Mouse (Mus musculus) midbrain, embryonic 15.5 days (tissue): ENCODE measurements around the gene Misp. TPM values are rescaled to one million over a fixed set of nuclear protein-coding genes. Genes with fewer than 3 reads are reported as not detected.

Experiments
- ATAC-seq: fragments of 200-750 bp; cut with Nextera tagmentation; replicated peaks from 2 replicates; pipeline ENCODE4 v1.8.0; 2017; ENCODE audit warnings: moderate TSS enrichment
- H3K27ac ChIP-seq: fragments of 300-500 bp; sonication (generic); 2 replicates; pipeline ENCODE4 v1.5.1; 2015; ENCODE audit warnings: mild to moderate bottlenecking, inconsistent platforms
- H3K27me3 ChIP-seq: fragments of 300-500 bp; sonication (generic); replicated peaks from 2 replicates; pipeline ENCODE4 v1.6.1; 2015; ENCODE audit warnings: inconsistent platforms
- H3K36me3 ChIP-seq: fragments of 300-500 bp; sonication (generic); replicated peaks from 2 replicates; pipeline ENCODE4 v1.6.1; 2015; ENCODE audit warnings: inconsistent platforms
- H3K4me1 ChIP-seq: fragments of 300-500 bp; sonication (generic); 2 replicates; pipeline ENCODE4 v1.6.1; 2015; ENCODE audit warnings: inconsistent platforms
- H3K4me2 ChIP-seq: fragments of 300-500 bp; sonication (generic); 2 replicates; pipeline ENCODE4 v1.6.1; 2015; ENCODE audit warnings: inconsistent platforms, mild to moderate bottlenecking, moderate library complexity
- H3K4me3 ChIP-seq: fragments of 300-500 bp; sonication (generic); 2 replicates; pipeline ENCODE4 v1.5.1; 2015; ENCODE audit warnings: mild to moderate bottlenecking, inconsistent platforms
- H3K9ac ChIP-seq: fragments of 300-500 bp; sonication (generic); 2 replicates; pipeline ENCODE4 v1.6.1; 2015; ENCODE audit warnings: mild to moderate bottlenecking, inconsistent platforms
- H3K9me3 ChIP-seq: fragments of 300-500 bp; sonication (generic); 2 replicates; pipeline ENCODE4 v1.6.1; 2016; ENCODE audit warnings: inconsistent platforms
- WGBS: fragments of 180-500 bp; shearing (Covaris S2); methylation state at CpG from one replicate; pipeline ENCODE4 v1.1.7; 2015; ENCODE audit warnings: mixed read lengths; 5-methylcytosine and 5-hydroxymethylcytosine counted together
- polyA plus RNA-seq: library from polyadenylated mRNA; unstranded; fragments of >200 nt; fragmentation: Nextera tagmentation; extraction: Ambion mirVana; gene quantifications from 2 replicates; pipeline ENCODE4 v1.2.1, GENCODE M21; 2015

Misp gene
- polyA plus RNA-seq, 1 experiment from 2014 or later: 0.85 TPM

DNA sequence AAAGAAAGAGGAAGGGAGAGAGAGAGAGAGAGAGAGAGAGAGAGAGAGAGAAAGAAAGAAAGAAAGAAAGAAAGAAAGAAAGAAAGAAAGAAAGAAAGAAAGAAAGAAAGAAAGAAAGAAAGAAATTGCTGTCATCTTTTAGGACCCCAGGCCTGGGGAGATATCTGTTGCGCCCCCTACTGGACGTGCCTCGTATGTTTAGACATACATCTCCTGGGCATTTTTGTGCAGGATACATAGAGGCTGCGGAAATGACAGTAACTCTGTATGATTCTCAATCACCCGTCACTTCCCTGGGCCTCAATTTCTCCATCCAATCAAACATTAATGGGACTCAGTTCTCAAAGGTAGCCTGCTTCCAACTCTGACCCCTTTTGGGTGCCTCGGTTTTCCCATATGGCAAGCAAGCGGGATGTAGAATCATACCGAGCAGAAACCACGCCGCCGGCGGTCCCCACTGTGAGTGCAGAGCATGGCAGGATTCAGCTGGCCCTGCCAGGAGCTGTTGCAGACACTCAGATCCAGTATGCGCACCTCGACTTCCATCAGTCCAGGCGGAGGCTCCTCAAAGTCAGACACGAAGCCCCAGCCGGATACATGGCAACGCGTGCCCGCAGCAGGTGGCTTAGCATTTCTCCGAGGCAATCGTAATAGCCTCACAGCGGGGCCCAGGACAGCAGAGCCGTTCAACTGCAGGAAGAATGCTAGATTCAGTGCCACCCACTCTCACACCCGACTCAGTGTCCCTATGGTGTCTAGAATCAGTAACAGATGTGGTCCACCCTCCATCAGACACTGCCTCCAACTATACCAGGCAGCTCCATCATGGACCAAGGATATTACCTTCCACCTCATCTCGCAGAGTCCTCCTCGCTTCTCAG is 36.6 kb upstream of the Misp start:
- Histone ChIP-seq H3K27ac (no peak overlapping the region), H3K4me1 (peaks cover 10% of the 10 kb centered on the region), H3K27me3 (peaks cover 18% of the 10 kb centered on the region), H3K9ac (no peak overlapping the region), H3K9me3 (no peaks in the 10 kb centered on the region), H3K4me3 (no peak overlapping the region), H3K36me3 (no peaks in the 10 kb centered on the region), H3K4me2 (no peak overlapping the region)
- WGBS: 37% methylated on average over 27 of the region's 27 CpGs
- ATAC-seq: no peak

DNA sequence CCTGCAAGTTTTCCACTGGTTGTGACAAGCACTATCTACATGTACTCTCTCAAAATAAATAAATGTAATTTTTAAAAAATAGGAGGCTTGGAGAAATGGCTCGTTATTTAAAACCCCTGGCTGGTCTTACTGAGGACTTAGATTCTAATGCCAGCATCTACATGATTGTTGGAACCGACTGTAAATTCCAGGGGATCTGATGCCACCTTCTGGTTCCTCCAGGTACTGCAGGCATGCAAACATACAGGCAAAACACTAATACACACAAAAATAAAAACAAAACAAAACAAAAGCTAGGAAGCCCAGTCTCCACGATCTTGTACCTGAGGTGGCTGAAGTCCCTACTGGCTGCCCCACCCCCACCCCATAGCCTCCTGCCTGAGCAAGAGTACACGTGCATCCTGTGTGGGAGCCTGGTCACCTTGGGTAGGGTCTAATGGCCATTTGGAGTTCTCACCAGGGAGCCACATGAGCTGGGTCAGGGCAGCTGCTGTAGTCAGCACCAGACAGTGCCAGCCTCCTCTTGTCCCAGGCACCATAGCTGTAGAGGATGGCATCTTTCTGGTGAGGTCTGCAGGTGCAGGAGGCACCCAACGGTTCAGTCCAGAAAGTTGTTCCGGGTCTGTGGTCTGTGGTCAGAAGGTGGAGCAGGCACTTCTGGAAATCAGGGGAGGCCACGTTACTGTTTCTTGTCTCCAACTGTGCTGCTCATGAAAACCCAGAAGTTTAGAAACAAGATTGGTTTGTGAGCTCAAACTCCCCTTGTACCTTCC is 32.2 kb upstream of the Misp start:
- Histone ChIP-seq H3K27ac (no peak overlapping the region), H3K27me3 (0 out of 2 replicates have a peak, but pooled peaks cover 2% of the 10 kb centered on the region), H3K4me3 (no peak overlapping the region), H3K36me3 (no peaks in the 10 kb centered on the region), H3K4me1 (0 out of 2 replicates have a peak, but pooled peaks cover 4% of the 10 kb centered on the region), H3K4me2 (no peak overlapping the region), H3K9me3 (no peaks in the 10 kb centered on the region), H3K9ac (no peak overlapping the region)
- 33% methylated on average over 7 of the region's 7 CpGs for WGBS
- no peak; the same call in 1 of the 2 replicates for ATAC-seq

DNA sequence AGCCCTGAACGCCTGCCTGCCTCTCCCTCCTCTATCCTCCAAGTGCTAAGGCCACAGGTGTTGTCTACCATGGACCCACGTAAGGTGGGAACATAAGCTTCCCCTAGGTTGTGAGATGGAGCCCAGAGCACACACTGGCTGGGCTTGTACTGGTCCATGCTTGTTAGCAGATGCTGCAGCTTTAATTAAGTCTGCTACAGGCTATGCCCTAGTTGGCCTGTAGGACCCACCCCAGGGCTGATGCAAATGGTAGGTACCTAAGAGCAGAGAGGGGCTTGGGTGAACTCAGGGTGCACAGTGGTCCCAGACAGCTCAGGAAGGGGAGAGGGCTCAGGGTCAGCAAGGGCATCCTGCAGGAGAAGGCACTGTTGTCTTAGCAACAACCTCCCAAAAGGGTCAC is 31.2 kb upstream of the Misp start:
- 54% methylated on average over 2 of the region's 2 CpGs for WGBS

DNA sequence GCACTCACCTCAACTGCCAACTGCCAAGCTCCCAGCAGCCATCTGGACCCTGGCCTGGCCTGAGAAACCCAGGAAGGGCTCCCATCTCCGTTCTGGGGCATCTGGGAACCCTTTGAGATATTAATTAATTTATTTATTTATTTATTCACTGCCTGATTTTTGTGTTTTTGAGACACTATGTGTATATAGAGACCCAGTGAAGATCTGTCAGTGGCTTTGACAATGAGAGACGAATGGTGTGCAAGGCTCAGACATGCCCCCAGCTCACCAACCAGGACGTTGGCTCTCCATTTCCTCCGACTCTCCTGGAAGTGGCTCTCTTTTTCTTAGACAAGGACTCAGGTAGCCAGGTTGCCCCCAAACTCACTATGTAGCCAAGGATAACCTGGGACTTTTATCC is 29.9 kb upstream of the Misp start, which contains the start of gene Prss57:
Prss57 (minus strand) TSS at position 101 of the 400 bp plus-strand sequence.
- ATAC-seq: no peak
- no peak within 1 kb of the TSS for H3K27ac ChIP-seq
- WGBS: 86% methylated on average over 4 of the region's 4 CpGs

More for the DNA sequence above, 31.2 kb upstream of the Misp start:
- H3K27me3 ChIP-seq: 0 out of 2 replicates have a peak, but pooled peaks cover 2% of the 10 kb centered on the region
- ATAC-seq: no peak
- no peaks in the 10 kb centered on the region for H3K9me3 ChIP-seq
- H3K9ac ChIP-seq: no peak overlapping the region
- no peak overlapping the region for H3K27ac ChIP-seq
- H3K4me3 ChIP-seq: no peak overlapping the region
- H3K4me1 ChIP-seq: peaks cover 8% of the 10 kb centered on the region; the same call in 1 of the 2 replicates
- no peaks in the 10 kb centered on the region for H3K36me3 ChIP-seq
- H3K4me2 ChIP-seq: no peak overlapping the region

DNA sequence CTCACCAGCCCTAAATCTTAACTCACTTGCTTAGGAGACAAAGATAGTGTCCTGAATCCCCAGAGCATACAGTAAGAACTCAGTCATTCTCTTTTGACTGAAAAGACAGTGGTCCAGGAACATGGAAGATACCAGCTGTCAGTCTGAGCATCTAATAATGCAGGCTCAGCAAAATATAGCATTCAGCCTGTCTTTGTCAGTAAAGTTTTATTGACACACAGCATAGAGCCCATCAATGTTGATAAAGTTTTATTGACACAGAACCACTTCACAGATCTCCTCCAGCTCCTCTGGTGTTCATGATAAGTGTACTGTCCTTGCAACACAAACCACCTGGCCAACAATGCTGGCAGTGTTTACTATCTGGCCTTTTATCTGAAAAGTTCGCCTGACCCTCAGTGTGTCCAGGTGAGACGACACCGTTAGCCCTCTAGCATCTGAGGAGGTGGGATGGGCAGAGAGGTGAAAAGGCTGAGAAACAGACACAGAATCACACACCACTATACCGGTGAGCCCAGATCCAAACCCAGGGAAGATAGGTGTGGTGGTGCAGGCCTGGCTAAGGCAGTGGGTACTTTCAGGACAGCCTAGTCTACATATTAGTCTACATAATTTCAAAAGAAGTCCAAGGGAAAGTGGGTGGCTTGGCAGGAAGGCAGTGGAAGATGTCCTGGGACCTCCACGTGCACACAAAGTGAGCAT is 28.3 kb upstream of the Misp start:
- Histone ChIP-seq H3K4me2 (0 out of 2 replicates have a peak overlapping the region, but pooled peaks have one; percentile 88), H3K9ac (no peak overlapping the region)
- 82% methylated on average over 5 of the region's 5 CpGs for WGBS

More for the DNA sequence above, 29.9 kb upstream of the Misp start, which contains the start of gene Prss57:
- Histone ChIP-seq H3K9me3 (no peaks in the 10 kb centered on the region), H3K4me2 (no peak within 1 kb of the TSS), H3K4me1 (peaks cover 20% of the 10 kb centered on the region), H3K4me3 (no peak within 1 kb of the TSS), H3K27me3 (0 out of 2 replicates have a peak, but pooled peaks cover 2% of the 10 kb centered on the region), H3K9ac (no peak within 1 kb of the TSS), H3K36me3 (no peaks in the 10 kb centered on the region)

DNA sequence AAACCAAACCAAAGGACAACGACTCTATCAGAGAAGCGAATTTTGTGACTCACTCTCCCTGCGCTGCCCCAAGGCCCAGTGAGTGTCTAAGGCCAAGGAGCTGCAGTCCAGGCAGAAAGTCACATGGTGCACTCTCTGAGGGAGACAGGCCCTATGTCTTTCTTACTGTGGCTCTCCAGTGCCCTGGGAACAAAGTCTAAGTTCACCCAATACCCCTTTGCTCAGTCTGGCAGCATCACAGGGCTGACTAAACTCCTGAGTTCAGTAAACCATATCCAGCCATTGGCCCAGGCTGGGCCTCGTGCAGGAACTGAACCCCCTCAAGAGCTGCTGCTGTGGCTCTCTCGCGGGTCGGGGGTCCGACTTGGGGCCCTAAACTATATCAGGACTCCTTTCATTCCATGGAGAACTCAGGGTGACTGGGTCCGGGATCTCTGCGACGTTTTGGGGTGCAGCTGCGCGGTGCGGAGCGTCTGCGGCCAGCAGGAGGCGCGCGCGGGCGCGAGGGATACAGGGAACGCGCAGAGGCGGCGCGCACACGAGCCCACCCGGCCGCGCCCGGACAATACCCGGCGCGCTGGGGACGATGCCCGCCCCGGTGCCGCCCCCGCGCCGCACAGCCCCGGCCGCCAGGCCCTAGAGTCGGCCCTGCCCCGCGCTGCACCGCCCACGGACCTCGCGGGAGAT is 27.6 kb upstream of the Misp start, which contains the start of gene Palm:
Palm (plus strand) TSS at position 522 of the 687 bp plus-strand sequence.
- no peaks in the 10 kb centered on the region for H3K27me3 ChIP-seq
- peak; percentile 70 for ATAC-seq
- WGBS: 7% methylated on average over 40 of the region's 51 CpGs
- no peaks in the 10 kb centered on the region for H3K9me3 ChIP-seq
- H3K4me2 ChIP-seq: peak within 1 kb of the TSS; percentile 88
- peak within 1 kb of the TSS; percentile 92 for H3K27ac ChIP-seq
- peak within 1 kb of the TSS; percentile 92 for H3K4me3 ChIP-seq
- H3K9ac ChIP-seq: peak within 1 kb of the TSS; percentile 94
- H3K36me3 ChIP-seq: no peaks in the 10 kb centered on the region
- peaks cover 40% of the 10 kb centered on the region for H3K4me1 ChIP-seq

More for the DNA sequence above, 28.3 kb upstream of the Misp start:
- Histone ChIP-seq H3K4me3 (no peak overlapping the region), H3K27me3 (no peaks in the 10 kb centered on the region), H3K9me3 (no peaks in the 10 kb centered on the region), H3K36me3 (no peaks in the 10 kb centered on the region), H3K4me1 (peaks cover 35% of the 10 kb centered on the region), H3K27ac (no peak overlapping the region)
- ATAC-seq: no peak

DNA sequence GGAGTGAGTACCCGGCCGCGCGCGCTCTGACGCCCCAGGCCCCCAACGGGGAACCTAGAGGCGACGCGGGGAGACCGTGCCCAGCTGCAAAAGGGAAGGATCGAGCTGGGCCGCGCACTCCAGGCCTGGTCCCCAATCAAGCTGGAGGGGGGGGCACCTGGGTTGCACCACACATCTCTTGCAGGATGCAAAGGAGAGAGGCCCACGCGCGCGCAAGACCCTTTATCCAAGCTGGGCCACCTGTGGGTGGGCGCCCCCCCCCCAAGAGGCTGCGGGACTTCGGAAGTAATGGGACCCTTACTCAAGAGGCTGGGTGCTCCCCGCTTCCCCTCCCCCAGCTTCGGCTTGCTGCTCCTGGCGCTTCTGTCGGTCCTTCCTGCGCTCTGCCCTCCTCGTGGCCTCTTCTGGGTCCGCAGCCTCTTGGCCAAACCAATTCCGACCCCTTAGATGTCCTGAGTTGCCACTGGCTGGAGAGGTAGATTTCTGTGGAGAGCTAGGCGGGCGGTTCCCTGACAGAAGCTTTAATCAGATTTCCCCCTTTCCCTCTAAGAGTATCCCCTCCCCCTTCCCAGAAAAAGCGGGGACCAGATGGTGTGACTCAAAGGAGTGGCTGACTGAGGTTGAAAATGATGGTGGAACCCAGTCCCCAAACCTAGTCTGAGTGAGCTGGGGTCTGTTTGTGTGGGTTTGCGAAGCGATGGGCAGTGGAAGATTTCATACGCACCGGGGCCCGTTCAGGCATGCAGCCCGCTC is 26.9 kb upstream of the Misp start:
- Histone ChIP-seq H3K36me3 (no peaks in the 10 kb centered on the region), H3K27me3 (no peaks in the 10 kb centered on the region), H3K27ac (peak overlapping the region; percentile 92), H3K4me3 (peak overlapping the region; percentile 92), H3K4me1 (peaks cover 45% of the 10 kb centered on the region), H3K9me3 (no peaks in the 10 kb centered on the region), H3K9ac (peak overlapping the region; percentile 94), H3K4me2 (peak overlapping the region; percentile 88)
- ATAC-seq: peak; percentile 25
- WGBS: under 1% methylated on average over 37 of the region's 38 CpGs

DNA sequence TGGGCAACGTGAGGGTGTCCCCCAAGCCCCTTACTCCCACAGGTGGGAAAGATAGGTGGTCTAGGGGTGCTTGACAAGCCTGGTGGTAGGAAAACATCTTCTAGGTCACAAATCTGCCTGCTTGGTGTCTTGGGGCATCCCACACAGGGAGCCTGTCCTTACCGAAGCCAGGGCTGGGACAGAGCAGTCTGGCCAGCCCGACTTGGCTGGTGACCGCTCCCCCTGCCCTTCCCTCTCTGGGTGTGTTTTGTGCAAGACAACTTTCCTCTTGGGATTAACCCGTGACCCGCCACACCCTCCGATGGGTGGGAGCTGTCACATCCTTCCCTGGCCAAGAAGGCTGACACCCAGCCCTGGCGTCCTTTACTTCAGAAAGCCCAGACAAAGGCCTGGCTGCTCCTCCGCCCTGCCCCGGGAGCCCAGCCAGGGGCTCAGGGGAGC is 26.3 kb upstream of the Misp start:
- H3K4me1 ChIP-seq: peaks cover 48% of the 10 kb centered on the region
- peak overlapping the region; percentile 92 for H3K4me3 ChIP-seq
- H3K4me2 ChIP-seq: peak overlapping the region; percentile 88
- no peaks in the 10 kb centered on the region for H3K9me3 ChIP-seq
- under 1% methylated on average over 10 of the region's 10 CpGs for WGBS
- H3K9ac ChIP-seq: peak overlapping the region; percentile 94
- H3K27ac ChIP-seq: peak overlapping the region; percentile 92
- ATAC-seq: peak; percentile 16
- H3K36me3 ChIP-seq: no peaks in the 10 kb centered on the region
- H3K27me3 ChIP-seq: no peaks in the 10 kb centered on the region

DNA sequence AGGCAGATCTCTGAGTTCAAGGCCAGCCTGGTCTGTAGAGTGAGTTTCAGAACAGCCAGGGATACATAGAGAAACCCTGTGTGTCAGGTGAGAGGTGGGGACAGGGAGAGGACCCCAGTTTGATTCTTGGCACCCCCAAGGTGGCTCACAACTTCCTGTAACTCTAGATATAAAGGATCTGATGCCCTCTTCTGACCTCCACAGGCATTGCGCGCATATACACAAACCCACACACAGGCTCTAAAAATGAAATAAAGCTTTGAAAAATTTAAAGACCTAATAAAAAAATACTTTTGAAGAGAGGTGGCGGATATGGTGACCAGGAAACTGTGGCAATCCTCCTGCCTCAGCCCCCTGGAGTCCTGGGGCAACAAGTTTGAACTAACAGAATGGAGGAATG is 24.9 kb upstream of the Misp start:
- Histone ChIP-seq H3K9me3 (no peaks in the 10 kb centered on the region), H3K27me3 (no peaks in the 10 kb centered on the region), H3K9ac (no peak overlapping the region), H3K4me3 (no peak overlapping the region), H3K27ac (no peak overlapping the region), H3K4me1 (peaks cover 51% of the 10 kb centered on the region), H3K4me2 (0 out of 2 replicates have a peak overlapping the region, but pooled peaks have one; percentile 8), H3K36me3 (no peaks in the 10 kb centered on the region)
- WGBS: 98% methylated on average over 3 of the region's 3 CpGs
- no peak for ATAC-seq

DNA sequence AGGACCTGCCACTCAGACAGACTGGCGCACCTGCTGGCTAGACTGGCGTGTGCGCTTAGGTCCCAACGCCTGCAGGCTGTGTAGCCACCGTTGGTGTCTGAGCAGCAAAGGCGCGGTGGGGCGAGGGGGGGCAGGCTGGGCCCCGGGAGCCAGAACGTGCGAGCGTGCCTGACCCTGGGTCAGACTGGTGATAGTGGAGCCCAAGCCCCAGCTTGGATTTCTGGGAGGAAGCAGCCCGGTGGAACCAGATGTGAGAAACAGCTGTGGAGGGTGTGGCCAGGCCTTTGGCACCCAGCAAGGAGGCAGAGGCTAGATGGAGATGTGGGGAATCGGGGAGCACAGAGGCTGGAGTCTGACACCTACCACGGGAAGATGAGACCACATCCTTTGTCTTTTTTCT is 23.5 kb upstream of the Misp start:
- peaks cover 66% of the 10 kb centered on the region for H3K4me1 ChIP-seq
- ATAC-seq: no peak
- WGBS: 46% methylated on average over 15 of the region's 15 CpGs
- H3K9me3 ChIP-seq: no peaks in the 10 kb centered on the region
- no peak overlapping the region for H3K27ac ChIP-seq
- H3K36me3 ChIP-seq: no peaks in the 10 kb centered on the region
- H3K27me3 ChIP-seq: no peaks in the 10 kb centered on the region
- H3K9ac ChIP-seq: peak overlapping the region; percentile 11; the same call in 1 of the 2 replicates
- H3K4me2 ChIP-seq: peak overlapping the region; percentile 41
- H3K4me3 ChIP-seq: peak overlapping the region; percentile 8; the same call in 1 of the 2 replicates
